Mouse (Mus musculus) stomach, embryonic 16.5 days (tissue): ENCODE data around the gene Selenok. TPM values are rescaled to one million over a fixed set of nuclear protein-coding genes. Genes with fewer than 3 reads are reported as not detected.

Experiments used
- ATAC-seq: fragments of 200-750 bp; cut with Nextera tagmentation; 2 replicates; pipeline ENCODE4 v1.8.0; 2017; ENCODE audit warnings: moderate number of reproducible peaks, moderate TSS enrichment; ENCODE audit not compliant: insufficient read depth, low FRiP score
- H3K27ac ChIP-seq: fragments of 300-500 bp; sonication (generic); 2 replicates; pipeline ENCODE4 v1.5.1; 2014; ENCODE audit warnings: low read length
- H3K27me3 ChIP-seq: fragments of 300-500 bp; sonication (generic); 2 replicates; pipeline ENCODE4 v1.6.1; 2014; ENCODE audit warnings: low read length, control low read depth, mixed read lengths; ENCODE audit not compliant: control insufficient read depth, insufficient read depth
- H3K36me3 ChIP-seq: fragments of 300-500 bp; sonication (generic); 2 replicates; pipeline ENCODE4 v1.6.1; 2014; ENCODE audit warnings: low read length; ENCODE audit not compliant: control insufficient read depth, insufficient read depth
- H3K4me1 ChIP-seq: fragments of 300-500 bp; sonication (generic); 2 replicates; pipeline ENCODE4 v1.6.1; 2014; ENCODE audit warnings: low read length, control low read depth, mixed read lengths; ENCODE audit not compliant: control insufficient read depth, insufficient read depth
- H3K4me2 ChIP-seq: fragments of 300-500 bp; sonication (generic); 2 replicates; pipeline ENCODE4 v1.6.1; 2014; ENCODE audit warnings: low read depth, low read length, mixed read lengths
- H3K4me3 ChIP-seq: fragments of 300-500 bp; sonication (generic); replicated peaks from 2 replicates; pipeline ENCODE4 v1.5.1; 2014; ENCODE audit warnings: mild to moderate bottlenecking, low read length
- H3K9ac ChIP-seq: fragments of 300-500 bp; sonication (generic); 2 replicates; pipeline ENCODE4 v1.6.1; 2014; ENCODE audit warnings: low read length
- H3K9me3 ChIP-seq: fragments of 300-500 bp; sonication (generic); replicated peaks from 2 replicates; pipeline ENCODE4 v1.6.1; 2016; ENCODE audit warnings: low read length, control low read depth; ENCODE audit not compliant: control insufficient read depth
- WGBS: fragments of 180-500 bp; shearing (Covaris S2); extraction: QIAGEN DNeasy Blood & Tissue Kit; methylation state at CpG from one replicate; pipeline ENCODE4 v1.1.7; 2014; 5-methylcytosine and 5-hydroxymethylcytosine counted together
- microRNA-seq: library from miRNA; unstranded; fragments of <30 nt; microRNA quantifications from one replicate; pipeline ENCODE4, GENCODE M21; 2016
- polyA plus RNA-seq: library from polyadenylated mRNA; unstranded; fragments of >200 nt; fragmentation: Nextera tagmentation; extraction: Ambion mirVana; gene quantifications from 2 replicates; pipeline ENCODE4 v1.2.1, GENCODE M21; 2015

Selenok gene
- polyA plus RNA-seq, 1 experiment from 2014 or later = 292 TPM

DNA sequence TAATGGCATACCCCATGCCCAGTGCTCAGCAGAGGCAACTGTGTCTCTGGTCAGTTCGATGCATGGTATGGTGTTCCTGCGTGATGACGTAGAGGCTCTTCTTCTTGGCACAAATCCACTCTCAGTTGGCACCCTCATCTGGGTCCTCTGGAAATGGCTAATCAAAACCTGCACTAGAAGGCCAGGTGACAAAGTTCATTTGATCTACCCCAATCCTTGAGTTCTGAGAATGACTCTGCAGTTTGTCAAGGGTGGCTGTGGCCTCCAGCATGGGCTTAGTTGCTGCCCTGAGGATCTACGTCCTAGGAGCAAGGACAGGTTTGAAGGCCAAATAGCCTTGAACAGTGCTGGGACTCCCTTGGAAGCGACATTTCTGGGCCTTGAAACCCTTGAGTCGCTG is 50.7 kb downstream of the Selenok start:
- ATAC-seq = no peak
- H3K27me3 ChIP-seq = no peaks in the 10 kb centered on the region
- H3K9ac ChIP-seq = no peak overlapping the region
- no peak overlapping the region for H3K4me2 ChIP-seq
- no peaks in the 10 kb centered on the region for H3K9me3 ChIP-seq
- H3K4me1 ChIP-seq = no peaks in the 10 kb centered on the region
- H3K36me3 ChIP-seq = no peaks in the 10 kb centered on the region
- 88% methylated on average over 6 of the region's 6 CpGs for WGBS
- no peak overlapping the region for H3K4me3 ChIP-seq
- H3K27ac ChIP-seq = no peak overlapping the region

DNA sequence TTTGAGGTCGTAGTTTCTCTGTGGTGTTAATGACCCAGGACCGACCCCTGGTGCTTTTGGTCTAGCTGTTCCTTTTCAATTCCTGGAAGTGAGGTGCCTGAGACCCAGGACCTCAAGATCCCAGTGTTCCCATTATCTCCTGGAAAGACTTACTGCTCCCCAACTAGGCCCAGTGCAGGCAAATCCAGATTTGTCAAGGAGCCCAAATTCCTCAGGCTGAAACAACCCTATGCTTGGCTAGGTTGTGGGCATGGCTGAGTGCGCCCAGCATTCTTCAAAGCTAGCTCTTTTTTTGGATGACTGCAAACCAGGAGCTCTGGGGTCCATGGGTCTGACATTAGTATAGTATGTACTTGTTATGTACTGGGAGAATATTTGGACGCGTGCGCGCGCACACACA is 51.3 kb downstream of the Selenok start:
- no peak overlapping the region for H3K4me2 ChIP-seq
- H3K4me3 ChIP-seq = no peak overlapping the region
- whole genome bisulfite sequencing = 95% methylated on average over 8 of the region's 8 CpGs
- H3K36me3 ChIP-seq = no peaks in the 10 kb centered on the region
- no peaks in the 10 kb centered on the region for H3K4me1 ChIP-seq
- no peak for ATAC-seq
- no peaks in the 10 kb centered on the region for H3K27me3 ChIP-seq
- no peak overlapping the region for H3K27ac ChIP-seq
- no peaks in the 10 kb centered on the region for H3K9me3 ChIP-seq
- no peak overlapping the region for H3K9ac ChIP-seq

GRCm38 (mm10) chr14:30019792-30020575 is 51.9 kb downstream of the Selenok start:
- H3K27ac ChIP-seq = no peak overlapping the region
- H3K36me3 ChIP-seq = no peaks in the 10 kb centered on the region
- H3K9me3 ChIP-seq = no peaks in the 10 kb centered on the region
- no peak overlapping the region for H3K4me3 ChIP-seq
- no peaks in the 10 kb centered on the region for H3K4me1 ChIP-seq
- no peak overlapping the region for H3K4me2 ChIP-seq
- 60% methylated on average over 9 of the region's 9 CpGs for WGBS
- no peak overlapping the region for H3K9ac ChIP-seq
- ATAC-seq = no peak
- H3K27me3 ChIP-seq = no peaks in the 10 kb centered on the region

DNA sequence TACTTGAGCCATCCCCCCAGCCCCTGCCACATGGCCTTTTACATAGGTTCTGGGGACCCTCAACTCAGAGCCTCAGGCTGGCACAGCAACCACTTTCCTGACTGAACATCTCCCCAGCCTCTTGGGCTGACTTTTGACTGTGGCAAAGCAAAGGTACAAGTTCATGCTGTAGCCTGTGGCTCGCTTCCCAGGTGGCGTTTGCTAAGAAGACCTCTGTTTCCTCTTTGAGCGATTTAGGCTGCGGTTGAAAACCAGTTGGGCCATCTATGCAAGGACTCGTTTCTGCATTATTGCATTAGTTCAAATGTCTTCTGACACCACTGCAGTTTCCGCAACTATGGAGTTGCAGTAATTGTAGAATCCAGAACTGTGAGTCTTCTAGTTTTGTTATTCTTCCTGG is 54.4 kb downstream of the Selenok start:
- Histone ChIP-seq H3K4me1 (no peaks in the 10 kb centered on the region), H3K4me3 (no peak overlapping the region), H3K36me3 (no peaks in the 10 kb centered on the region), H3K27ac (no peak overlapping the region), H3K27me3 (no peaks in the 10 kb centered on the region), H3K4me2 (no peak overlapping the region), H3K9ac (no peak overlapping the region), H3K9me3 (no peaks in the 10 kb centered on the region)
- 86% methylated on average over 6 of the region's 6 CpGs for WGBS
- no peak for ATAC-seq

GRCm38 (mm10) chr14:30024387-30024786 is 56.3 kb downstream of the Selenok start:
- H3K4me2 ChIP-seq = no peak overlapping the region
- no peak overlapping the region for H3K9ac ChIP-seq
- H3K36me3 ChIP-seq = no peaks in the 10 kb centered on the region
- no peaks in the 10 kb centered on the region for H3K4me1 ChIP-seq
- no peak overlapping the region for H3K27ac ChIP-seq
- no peak for ATAC-seq
- no peak overlapping the region for H3K4me3 ChIP-seq
- H3K27me3 ChIP-seq = no peaks in the 10 kb centered on the region
- 41% methylated on average over 7 of the region's 7 CpGs for WGBS
- no peaks in the 10 kb centered on the region for H3K9me3 ChIP-seq

Small RNA genes lying within 50 kb of the gene (microRNA-seq; reads per million reads assigned to microRNA genes)
- gene Mir6947 = not detected

Other genes starting within 250 kb of the Selenok start
- 1.2 and 1.6 TPM in 2 replicates for gene Cacna2d3, start 246.4 kb upstream of the Selenok start, polyA plus RNA-seq
- 56.0 and 63.2 TPM in 2 replicates for gene Actr8, start 10.0 kb downstream of the Selenok start, polyA plus RNA-seq
- gene Il17rb, start 40.6 kb downstream of the Selenok start, polyA plus RNA-seq = 1.8 and 2.0 TPM in 2 replicates
- 1.2 and 1.4 TPM in 2 replicates for gene Chdh, start 40.7 kb downstream of the Selenok start, polyA plus RNA-seq